Mouse (Mus musculus) kidney, embryonic 16.5 days (tissue): ENCODE measurements at regions not wholly inside any gene's neighbourhood (a gene's known extent, or its start where the extent isn't known, plus 50 kb on each side); places are given as distances from the start of the nearest gene placed in this dataset.
"Not testable (repeated sequence)": the region's sequence is repeated elsewhere in the genome, so short reads cannot be mapped to it uniquely, and the experiment has no call there.

Experiments
- ATAC-seq: fragments of 200-750 bp; cut with Nextera tagmentation; 2 replicates; pipeline ENCODE4 v1.8.0; 2017; ENCODE audit warnings: moderate TSS enrichment; ENCODE audit not compliant: low FRiP score, low TSS enrichment
- H3K27ac ChIP-seq: fragments of 300-500 bp; sonication (generic); 2 replicates; pipeline ENCODE4 v1.5.1; 2014; ENCODE audit warnings: low read length
- H3K27me3 ChIP-seq: fragments of 300-500 bp; sonication (generic); 2 replicates; pipeline ENCODE4 v1.6.1; 2014; ENCODE audit warnings: low read length, control low read depth, mixed read lengths; ENCODE audit not compliant: insufficient read depth
- H3K36me3 ChIP-seq: fragments of 300-500 bp; sonication (generic); 2 replicates; pipeline ENCODE4 v1.6.1; 2014; ENCODE audit warnings: low read length, control low read depth, mixed read lengths; ENCODE audit not compliant: insufficient read depth
- H3K4me1 ChIP-seq: fragments of 300-500 bp; sonication (generic); 2 replicates; pipeline ENCODE4 v1.6.1; 2014; ENCODE audit warnings: low read length, control low read depth, mixed read lengths; ENCODE audit not compliant: insufficient read depth
- H3K4me2 ChIP-seq: fragments of 300-500 bp; sonication (generic); replicated peaks from 2 replicates; pipeline ENCODE4 v1.6.1; 2014; ENCODE audit warnings: low read depth, low read length
- H3K4me3 ChIP-seq: fragments of 300-500 bp; sonication (generic); 2 replicates; pipeline ENCODE4 v1.5.1; 2014; ENCODE audit warnings: mild to moderate bottlenecking, low read length
- H3K9ac ChIP-seq: fragments of 300-500 bp; sonication (generic); replicated peaks from 2 replicates; pipeline ENCODE4 v1.6.1; 2014; ENCODE audit warnings: low read length
- H3K9me3 ChIP-seq: fragments of 300-500 bp; sonication (generic); 2 replicates; pipeline ENCODE4 v1.6.1; 2016; ENCODE audit warnings: low read length, control low read depth
- whole genome bisulfite sequencing: fragments of 180-500 bp; shearing (Covaris S2); extraction: QIAGEN DNeasy Blood & Tissue Kit; methylation state at CpG from one replicate; pipeline ENCODE4 v1.1.7; 2014; 5-methylcytosine and 5-hydroxymethylcytosine counted together

DNA sequence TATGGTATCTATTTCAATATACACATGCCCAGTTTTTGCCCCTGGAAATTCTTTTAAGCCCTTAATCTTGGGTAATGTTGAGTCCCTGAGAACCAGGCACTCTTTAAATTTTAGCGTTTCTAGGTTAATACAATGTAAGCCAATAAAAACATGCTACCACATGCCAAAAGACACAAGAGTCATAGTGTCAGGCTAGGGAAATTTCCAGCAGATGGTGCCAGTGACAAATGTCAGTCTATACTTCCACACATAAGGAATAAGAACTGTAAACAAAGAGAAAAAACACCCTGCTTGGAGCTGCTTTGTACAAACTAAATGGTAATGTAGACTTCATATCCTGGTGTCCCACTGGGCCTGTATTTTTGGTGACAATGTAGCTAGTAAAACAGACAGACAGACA, 157.2 kb upstream of the Slc10a2 start:
- Histone ChIP-seq H3K27me3 (no peaks in the 10 kb centered on the region), H3K4me1 (no peaks in the 10 kb centered on the region), H3K27ac (no peak overlapping the region), H3K36me3 (no peaks in the 10 kb centered on the region), H3K9me3 (no peaks in the 10 kb centered on the region), H3K4me2 (no peak overlapping the region), H3K9ac (no peak overlapping the region), H3K4me3 (no peak overlapping the region)
- ATAC-seq: no peak
- 78% methylated on average over 1 of the region's 1 CpGs for WGBS

DNA sequence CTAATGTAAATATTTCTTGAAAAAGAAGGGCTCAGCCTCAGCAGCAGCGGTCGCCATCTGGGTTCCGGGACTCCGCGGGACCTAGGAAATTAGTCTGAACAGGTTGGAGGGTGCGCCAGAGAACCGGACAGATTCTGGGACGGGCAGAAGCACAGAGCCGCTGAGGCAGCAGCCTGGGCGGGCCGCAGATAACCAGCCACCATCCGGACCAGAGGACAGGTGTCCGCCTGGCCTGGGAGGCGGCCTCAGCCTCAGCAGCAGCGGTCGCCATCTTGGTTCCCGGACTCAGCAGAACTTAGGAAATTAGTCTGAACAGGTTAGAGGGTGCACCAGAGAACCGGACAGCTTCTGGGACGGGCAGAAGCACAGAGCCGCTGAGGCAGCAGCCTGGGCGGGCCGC, 136.7 kb upstream of the Slc10a2 start:
- H3K9ac ChIP-seq, ATAC-seq, H3K27me3 ChIP-seq, H3K27ac ChIP-seq, H3K36me3 ChIP-seq, H3K4me3 ChIP-seq, H3K4me2 ChIP-seq, H3K9me3 ChIP-seq, H3K4me1 ChIP-seq: not testable (repeated sequence)
- WGBS: 98% methylated on average over 10 of the region's 22 CpGs
